Mouse (Mus musculus): ENCODE measurements around the gene Kif1a. TPM values are rescaled to one million over a fixed set of nuclear protein-coding genes. Genes with fewer than 3 reads are reported as not detected.
A peak's percentile ranks its signal among the peaks of the same experiment; 100 is the strongest.

Kif1a gene
- polyA plus RNA-seq, 1 experiment = 290 TPM

DNA sequence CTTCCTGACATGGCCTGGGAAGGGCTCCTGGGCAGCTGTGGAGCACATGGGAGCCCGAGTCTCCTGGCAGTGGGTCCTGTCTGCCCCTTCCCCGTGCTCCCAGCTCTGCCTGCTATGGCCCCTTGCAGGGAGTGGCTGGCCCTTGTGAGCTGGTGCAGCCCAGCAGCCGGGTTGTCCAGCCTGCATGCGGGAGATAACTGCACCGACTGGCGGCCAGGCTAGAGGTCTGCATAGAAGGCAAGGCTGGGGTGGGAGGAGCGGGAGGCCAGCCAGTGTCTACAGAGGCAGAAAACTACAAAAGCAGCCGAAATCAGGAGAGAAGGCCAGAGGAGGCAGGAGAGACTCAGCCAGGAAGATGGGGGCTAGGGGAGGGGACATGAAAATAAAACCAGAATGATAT is 67.8 kb downstream of the Kif1a start:
- WGBS = 46% methylated on average over 8 of the region's 8 CpGs

DNA sequence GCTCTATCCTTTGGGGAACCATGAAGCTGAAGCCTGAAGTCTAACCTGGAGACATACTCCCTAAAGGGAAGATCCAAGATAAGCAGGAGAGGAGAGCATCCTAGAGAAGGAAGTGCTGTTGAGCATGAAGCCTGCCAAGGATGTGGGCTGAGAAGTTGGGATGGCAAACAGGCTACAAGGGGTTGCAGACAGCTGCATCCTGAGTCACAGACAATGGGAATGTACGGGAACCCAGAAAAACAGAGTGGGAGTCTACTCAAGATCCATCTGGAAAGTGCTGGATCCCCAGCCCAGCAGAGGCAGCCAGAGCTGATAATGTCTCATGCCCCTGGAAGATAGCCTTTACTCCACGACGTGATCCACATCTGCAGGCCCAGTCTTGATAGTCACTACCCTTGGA is 70.6 kb downstream of the Kif1a start:
- TF ChIP-seq POLR2A (IDR thresholded peaks at IDR 0.05; ENCODE audit: borderline replicate concordance, insufficient read depth, low read length) (no peak), CTCF (IDR thresholded peaks at IDR 0.05; ENCODE audit: borderline replicate concordance, insufficient read depth, low read depth, low read length) (no peak)
- Histone ChIP-seq H3K4me1 (ENCODE audit: control insufficient read depth, insufficient read depth, low read length) (peaks cover 10% of the 10 kb centered on the region), H3K4me3 (replicated peaks; ENCODE audit: insufficient read depth, low read depth, low read length) (no peak overlapping the region), H3K27me3 (ENCODE audit: control insufficient read depth, insufficient read depth, low read length) (no peaks in the 10 kb centered on the region), H3K27ac (ENCODE audit: insufficient read depth, low read length) (no peak overlapping the region)
- 85% methylated on average over 3 of the region's 3 CpGs for WGBS
- DNase-seq = no peak

More for the DNA sequence above, 67.8 kb downstream of the Kif1a start:
- no peak for DNase-seq
- H3K4me3 ChIP-seq (replicated peaks; ENCODE audit: insufficient read depth, low read depth, low read length) = no peak overlapping the region
- no peaks in the 10 kb centered on the region for H3K27me3 ChIP-seq (ENCODE audit: control insufficient read depth, insufficient read depth, low read length)
- TF ChIP-seq POLR2A (IDR thresholded peaks at IDR 0.05; ENCODE audit: borderline replicate concordance, insufficient read depth, low read length) (no peak), CTCF (IDR thresholded peaks at IDR 0.05; ENCODE audit: borderline replicate concordance, insufficient read depth, low read depth, low read length) (no peak)
- H3K27ac ChIP-seq (ENCODE audit: insufficient read depth, low read length) = no peak overlapping the region
- no peaks in the 10 kb centered on the region for H3K4me1 ChIP-seq (ENCODE audit: control insufficient read depth, insufficient read depth, low read length)

GRCm38 (mm10) chr1:93030060-93030459 is 71.7 kb downstream of the Kif1a start:
- TF ChIP-seq POLR2A (IDR thresholded peaks at IDR 0.05; ENCODE audit: borderline replicate concordance, insufficient read depth, low read length) (no peak), CTCF (IDR thresholded peaks at IDR 0.05; ENCODE audit: borderline replicate concordance, insufficient read depth, low read depth, low read length) (no peak)
- WGBS = 80% methylated on average over 2 of the region's 2 CpGs
- H3K27me3 ChIP-seq (ENCODE audit: control insufficient read depth, insufficient read depth, low read length) = no peaks in the 10 kb centered on the region
- H3K4me1 ChIP-seq (ENCODE audit: control insufficient read depth, insufficient read depth, low read length) = peaks cover 10% of the 10 kb centered on the region
- no peak overlapping the region for H3K4me3 ChIP-seq (replicated peaks; ENCODE audit: insufficient read depth, low read depth, low read length)
- no peak for DNase-seq
- H3K27ac ChIP-seq (ENCODE audit: insufficient read depth, low read length) = no peak overlapping the region

- TF ChIP-seq POLR2A (IDR thresholded peaks at IDR 0.05; ENCODE audit: borderline replicate concordance, insufficient read depth, low read length) (no peak), CTCF (IDR thresholded peaks at IDR 0.05; ENCODE audit: borderline replicate concordance, insufficient read depth, low read depth, low read length) (no peak)
- Histone ChIP-seq H3K4me3 (replicated peaks; ENCODE audit: insufficient read depth, low read depth, low read length) (no peak overlapping the region), H3K4me1 (ENCODE audit: control insufficient read depth, insufficient read depth, low read length) (peaks cover 10% of the 10 kb centered on the region), H3K27ac (ENCODE audit: insufficient read depth, low read length) (no peak overlapping the region), H3K27me3 (ENCODE audit: control insufficient read depth, insufficient read depth, low read length) (no peaks in the 10 kb centered on the region)
- 96% methylated on average over 10 of the region's 10 CpGs for WGBS
- DNase-seq = no peak
Observed at GRCm38 (mm10) chr1:93029387-93029786, 72.4 kb downstream of the Kif1a start.

- Histone ChIP-seq H3K27me3 (ENCODE audit: control insufficient read depth, insufficient read depth, low read length) (no peaks in the 10 kb centered on the region), H3K4me3 (replicated peaks; ENCODE audit: insufficient read depth, low read depth, low read length) (no peak overlapping the region), H3K27ac (ENCODE audit: insufficient read depth, low read length) (no peak overlapping the region), H3K4me1 (ENCODE audit: control insufficient read depth, insufficient read depth, low read length) (peaks cover 10% of the 10 kb centered on the region)
- no peak for TF ChIP-seq POLR2A (IDR thresholded peaks at IDR 0.05; ENCODE audit: borderline replicate concordance, insufficient read depth, low read length)
- TF ChIP-seq CTCF (IDR thresholded peaks at IDR 0.05; ENCODE audit: borderline replicate concordance, insufficient read depth, low read depth, low read length) = no peak
- WGBS = 84% methylated on average over 8 of the region's 8 CpGs
- DNase-seq = no peak
Observed at GRCm38 (mm10) chr1:93026600-93026999, 75.2 kb downstream of the Kif1a start.

GRCm38 (mm10) chr1:93020602-93021001 is 81.1 kb downstream of the Kif1a start:
- Histone ChIP-seq H3K4me1 (ENCODE audit: control insufficient read depth, insufficient read depth, low read length) (peaks cover 30% of the 10 kb centered on the region), H3K4me3 (replicated peaks; ENCODE audit: insufficient read depth, low read depth, low read length) (no peak overlapping the region), H3K27ac (ENCODE audit: insufficient read depth, low read length) (no peak overlapping the region), H3K27me3 (ENCODE audit: control insufficient read depth, insufficient read depth, low read length) (no peaks in the 10 kb centered on the region)
- TF ChIP-seq CTCF (IDR thresholded peaks at IDR 0.05; ENCODE audit: borderline replicate concordance, insufficient read depth, low read depth, low read length) (no peak), POLR2A (IDR thresholded peaks at IDR 0.05; ENCODE audit: borderline replicate concordance, insufficient read depth, low read length) (no peak)
- WGBS = 87% methylated on average over 4 of the region's 4 CpGs
- DNase-seq = no peak

GRCm38 (mm10) chr1:93018716-93019115 is 83.0 kb downstream of the Kif1a start:
- H3K27me3 ChIP-seq (ENCODE audit: control insufficient read depth, insufficient read depth, low read length) = no peaks in the 10 kb centered on the region
- no peak for TF ChIP-seq POLR2A (IDR thresholded peaks at IDR 0.05; ENCODE audit: borderline replicate concordance, insufficient read depth, low read length)
- 0 out of 2 replicates have a peak, but pooled peaks have one; percentile 6 for TF ChIP-seq CTCF (IDR thresholded peaks at IDR 0.05; ENCODE audit: borderline replicate concordance, insufficient read depth, low read depth, low read length)
- H3K4me3 ChIP-seq (replicated peaks; ENCODE audit: insufficient read depth, low read depth, low read length) = no peak overlapping the region
- H3K27ac ChIP-seq (ENCODE audit: insufficient read depth, low read length) = peak overlapping the region; percentile 55; the same call in 1 of the 2 replicates
- WGBS = 9% methylated on average over 10 of the region's 10 CpGs
- peaks cover 38% of the 10 kb centered on the region for H3K4me1 ChIP-seq (ENCODE audit: control insufficient read depth, insufficient read depth, low read length)
- DNase-seq = peak; percentile 68 to 82

GRCm38 (mm10) chr1:93015136-93015535 is 86.6 kb downstream of the Kif1a start:
- no peak overlapping the region for H3K4me3 ChIP-seq (replicated peaks; ENCODE audit: insufficient read depth, low read depth, low read length)
- H3K27ac ChIP-seq (ENCODE audit: insufficient read depth, low read length) = peak overlapping the region; percentile 31; the same call in 1 of the 2 replicates
- 18% methylated on average over 2 of the region's 2 CpGs for WGBS
- peak in 1 of 2 experiments; percentile 60 for DNase-seq
- no peaks in the 10 kb centered on the region for H3K27me3 ChIP-seq (ENCODE audit: control insufficient read depth, insufficient read depth, low read length)
- H3K4me1 ChIP-seq (ENCODE audit: control insufficient read depth, insufficient read depth, low read length) = peaks cover 38% of the 10 kb centered on the region
- TF ChIP-seq CTCF (IDR thresholded peaks at IDR 0.05; ENCODE audit: borderline replicate concordance, insufficient read depth, low read depth, low read length) = no peak
- no peak for TF ChIP-seq POLR2A (IDR thresholded peaks at IDR 0.05; ENCODE audit: borderline replicate concordance, insufficient read depth, low read length)

Data from cerebellum, adult 2 months (tissue).